Mouse (Mus musculus): ENCODE measurements around the gene Srsf1.

The Srsf1 gene

DNA sequence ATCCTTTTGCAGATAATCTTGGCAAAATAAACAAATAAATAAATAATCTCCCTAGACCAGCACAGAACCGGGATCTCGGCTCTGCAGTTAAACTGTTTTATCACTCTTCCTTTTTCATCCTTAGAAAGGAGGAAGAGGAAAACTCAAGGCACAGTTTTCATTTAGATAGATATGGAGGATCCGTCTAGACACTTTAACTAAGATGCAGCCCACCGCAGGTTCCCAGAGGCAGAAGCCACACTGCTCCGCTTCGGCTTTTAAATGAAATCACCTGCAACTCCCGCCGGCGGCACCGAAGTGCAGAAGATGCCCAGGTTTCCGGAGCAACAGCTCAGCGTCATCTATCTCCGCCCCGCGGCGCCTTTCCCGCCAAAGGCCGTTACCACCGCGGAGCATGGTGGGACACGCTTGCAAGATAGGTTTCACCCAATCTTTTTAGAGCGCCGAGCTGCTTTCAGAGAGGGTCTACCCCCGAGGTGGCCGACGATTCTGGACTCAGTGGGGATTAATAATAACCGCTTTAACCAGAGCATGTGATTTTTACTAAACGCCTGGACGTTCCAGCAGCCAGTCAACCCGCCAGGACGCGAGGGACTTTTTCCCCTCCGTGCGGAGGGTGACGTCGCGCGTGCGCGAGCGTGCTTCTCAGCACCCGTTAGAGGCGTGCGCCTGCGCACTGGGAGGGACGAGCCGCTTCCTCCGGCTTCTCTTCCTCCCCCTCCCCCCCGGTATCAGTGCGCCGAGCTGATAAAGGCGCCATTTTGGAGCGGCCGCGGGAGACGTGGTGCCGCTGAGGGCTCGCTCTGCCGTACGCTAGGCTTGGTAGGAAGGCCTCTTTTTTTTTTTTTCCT is at the start of gene Srsf1:
Gene Srsf1 (plus strand): TSS at position 430 of the 851 bp plus-strand sequence.
- peak; percentile 96 for DNase-seq (ENCODE audit: low spot score)

DNA sequence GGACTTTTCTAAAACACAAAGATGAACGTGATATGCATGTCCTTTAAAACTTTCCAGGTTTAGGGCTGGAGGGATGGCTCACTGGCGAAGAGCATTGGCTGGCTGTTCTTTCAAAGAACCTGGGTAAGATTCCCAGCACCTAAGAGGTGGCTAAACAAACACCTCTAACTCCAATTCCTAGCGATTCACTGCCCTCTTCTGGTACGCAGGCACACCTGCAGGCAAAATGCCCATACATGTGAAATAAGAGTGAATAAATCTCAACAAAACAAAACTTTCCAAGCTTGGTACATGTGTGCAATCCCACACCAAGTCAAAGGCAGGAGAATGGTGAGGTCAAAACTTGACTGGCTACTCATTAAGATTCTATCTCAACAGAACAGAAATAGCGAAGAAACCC is 47.4 kb upstream of the Srsf1 start:
- no peak for DNase-seq (ENCODE audit: low spot score)

DNA sequence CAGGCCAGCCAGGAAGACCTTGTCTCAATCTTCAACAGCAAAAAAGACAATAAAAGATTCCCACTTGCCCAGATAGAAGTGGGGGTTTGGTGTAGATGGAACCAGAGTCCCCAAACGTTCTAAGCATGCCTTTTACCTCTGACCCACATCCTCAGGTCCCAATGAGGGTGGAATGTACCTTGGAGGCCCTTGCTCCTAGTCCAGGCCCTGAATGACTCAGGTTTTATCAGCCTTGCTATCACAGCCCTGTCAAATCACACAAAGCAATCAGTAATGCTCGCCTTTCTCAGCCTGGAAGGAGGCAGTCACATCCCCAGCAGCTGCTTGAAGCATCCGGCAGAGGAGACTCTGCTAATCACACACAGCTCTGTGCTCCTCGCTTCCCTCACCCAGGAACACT is 44.4 kb upstream of the Srsf1 start:
- no peak for DNase-seq (ENCODE audit: low spot score)

DNA sequence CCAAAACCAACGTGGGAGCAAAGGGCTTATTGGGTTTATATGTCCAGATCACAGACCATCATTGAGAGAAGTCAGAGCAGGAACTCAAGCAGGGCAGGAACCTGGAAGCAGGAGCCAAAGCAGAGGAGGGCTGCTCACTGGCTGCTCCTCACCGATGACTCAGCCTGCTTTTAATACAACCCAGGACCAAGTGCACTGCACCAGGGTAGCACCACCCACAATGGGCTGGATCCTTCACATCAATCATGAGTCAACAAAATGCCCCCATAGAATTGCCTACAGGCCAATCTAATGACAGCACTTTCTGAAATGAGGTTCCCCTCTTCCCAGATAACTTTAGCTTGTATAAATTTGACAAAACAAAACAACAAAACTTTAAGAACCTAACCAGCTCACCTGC is 43.0 kb upstream of the Srsf1 start:
- no peak for DNase-seq (ENCODE audit: low spot score)

DNA sequence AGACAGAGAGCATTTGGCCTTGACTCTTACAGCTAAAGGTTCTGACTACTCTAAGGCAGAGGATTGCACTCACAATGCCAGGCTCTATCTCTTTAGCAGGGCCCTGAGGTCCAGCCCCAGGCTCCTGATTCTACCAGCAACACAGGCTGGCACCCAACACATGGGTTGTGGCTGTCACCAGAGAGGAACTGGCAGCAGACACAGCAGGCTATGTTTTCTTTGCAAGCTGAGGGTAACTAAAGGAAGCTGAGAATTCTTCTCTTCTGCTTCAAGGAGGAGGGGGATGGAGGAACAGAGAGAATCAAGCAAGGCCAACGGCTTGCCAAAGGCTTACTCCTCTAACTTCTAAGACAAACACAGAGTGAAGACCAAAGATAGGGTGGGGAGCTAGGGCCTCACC is 38.5 kb upstream of the Srsf1 start:
- no peak for DNase-seq (ENCODE audit: low spot score)

DNA sequence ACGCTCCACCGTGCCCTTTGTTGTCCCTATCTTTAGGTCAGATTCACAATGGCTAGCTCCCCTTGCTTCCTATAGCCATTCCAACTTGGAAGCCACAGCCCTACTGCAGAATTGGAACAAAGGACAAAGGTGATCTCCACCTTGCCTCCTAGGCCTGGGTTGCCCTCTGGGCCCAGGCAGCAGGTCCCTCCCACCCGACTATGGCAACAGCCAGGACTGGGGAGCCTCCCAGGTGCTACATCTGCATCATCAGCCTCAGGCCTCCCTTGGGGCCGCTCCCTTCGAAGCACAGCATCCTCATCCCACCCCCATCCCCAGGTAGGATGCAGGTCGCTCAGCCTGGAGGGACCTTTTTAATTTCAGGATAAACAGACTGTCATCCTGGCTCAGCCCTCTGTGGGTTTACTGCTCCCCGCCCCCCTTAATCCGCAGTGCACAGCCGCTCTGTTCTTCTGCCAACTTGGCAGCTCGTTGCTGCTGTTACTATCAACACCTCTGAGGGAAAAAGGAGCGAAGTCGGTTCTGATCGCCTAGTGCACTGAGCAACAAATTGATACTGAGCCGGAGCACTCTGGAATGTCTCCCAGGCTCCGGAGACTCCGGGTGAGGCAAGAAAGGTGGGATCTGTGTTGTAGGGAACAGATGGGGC is 37.5 kb upstream of the Srsf1 start:
- no peak for DNase-seq (ENCODE audit: low spot score)

DNA sequence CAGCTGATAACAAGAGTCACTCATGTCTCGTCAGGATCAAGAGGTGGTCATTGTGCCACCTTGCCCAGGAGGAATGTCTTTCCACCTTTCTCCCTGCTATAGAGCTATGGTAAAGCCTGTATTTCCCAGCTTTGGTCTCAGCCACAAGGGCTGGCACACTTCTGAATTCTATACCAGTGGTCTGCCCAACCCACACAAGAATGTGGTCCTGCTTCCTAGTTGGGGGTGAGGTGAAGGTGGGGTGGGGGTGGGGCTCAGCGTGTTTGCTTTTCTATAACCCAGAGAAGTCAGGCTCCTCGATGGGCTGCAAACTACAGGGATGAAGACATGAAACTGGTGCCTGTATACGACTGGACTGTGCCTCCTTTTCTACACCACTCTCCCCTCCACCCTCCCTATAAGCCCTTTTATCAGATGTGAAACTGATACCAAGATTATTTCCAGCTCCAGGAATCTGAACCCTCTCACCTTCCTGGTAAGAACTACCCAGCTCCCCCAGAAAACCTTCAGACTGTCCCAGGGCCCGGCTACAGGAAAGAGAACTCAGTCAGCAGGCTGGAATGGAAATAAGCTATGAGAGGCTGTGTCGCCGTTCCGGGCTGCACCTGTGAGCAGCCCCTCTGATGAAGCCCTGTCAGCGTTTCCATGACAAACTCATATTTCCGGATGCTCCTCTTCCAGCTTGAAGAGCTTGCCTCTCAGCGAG is 35.8 kb upstream of the Srsf1 start:
- no peak for DNase-seq (ENCODE audit: low spot score)

DNA sequence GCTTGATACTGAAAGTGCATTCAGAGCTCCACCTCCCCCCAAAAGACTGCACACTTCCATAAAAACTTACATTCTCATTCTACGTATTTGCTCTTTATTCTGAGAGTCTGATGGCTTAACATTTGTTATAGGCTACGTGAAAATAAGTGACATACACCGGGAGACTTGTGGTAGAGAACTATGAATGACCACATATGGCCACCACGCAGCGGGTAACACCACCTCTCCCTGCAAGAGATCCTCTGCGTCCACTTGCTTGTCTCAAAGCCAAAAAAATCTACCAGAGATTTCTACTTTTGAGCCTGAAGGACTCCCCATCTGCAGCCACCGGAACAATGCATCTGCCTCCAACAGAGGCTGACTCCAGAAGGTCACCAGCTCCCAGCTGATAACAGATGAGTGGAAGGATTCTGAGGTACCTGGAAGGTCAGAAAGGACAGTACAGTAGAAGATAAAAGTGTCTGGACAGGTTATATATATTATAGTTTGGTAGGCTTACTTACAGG is 35.2 kb upstream of the Srsf1 start:
- no peak for DNase-seq (ENCODE audit: low spot score)

DNA sequence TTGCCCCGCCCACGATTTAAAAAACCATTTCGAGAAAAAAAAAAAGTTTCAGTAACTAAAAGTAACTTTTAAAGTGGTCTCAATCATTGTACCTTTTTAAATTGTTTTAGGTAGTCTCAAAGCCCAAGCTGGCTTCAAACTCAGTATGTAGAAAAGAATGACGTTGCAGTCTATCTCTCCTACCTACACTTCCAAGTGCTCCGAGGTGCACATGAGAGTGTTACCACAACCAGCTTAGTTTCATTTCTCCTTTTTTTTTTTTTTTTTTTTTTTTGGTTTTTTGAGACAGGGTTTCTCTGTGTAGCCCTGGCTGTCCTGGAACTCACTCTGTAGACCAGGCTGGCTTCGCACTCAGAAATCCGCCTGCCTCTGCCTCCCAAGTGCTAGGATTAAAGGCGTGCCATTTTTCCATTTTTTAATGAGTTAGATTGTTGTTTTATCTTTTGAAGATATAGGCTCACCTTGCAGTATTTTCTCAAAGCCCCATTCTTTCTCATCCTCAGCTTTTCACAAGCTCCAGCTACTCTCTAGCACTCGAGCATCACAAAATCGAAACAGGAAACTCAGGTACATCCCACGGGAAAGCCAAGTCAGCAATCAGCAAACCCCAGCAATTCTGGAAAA is 34.4 kb upstream of the Srsf1 start:
- DNase-seq (ENCODE audit: low spot score) = no peak

DNA sequence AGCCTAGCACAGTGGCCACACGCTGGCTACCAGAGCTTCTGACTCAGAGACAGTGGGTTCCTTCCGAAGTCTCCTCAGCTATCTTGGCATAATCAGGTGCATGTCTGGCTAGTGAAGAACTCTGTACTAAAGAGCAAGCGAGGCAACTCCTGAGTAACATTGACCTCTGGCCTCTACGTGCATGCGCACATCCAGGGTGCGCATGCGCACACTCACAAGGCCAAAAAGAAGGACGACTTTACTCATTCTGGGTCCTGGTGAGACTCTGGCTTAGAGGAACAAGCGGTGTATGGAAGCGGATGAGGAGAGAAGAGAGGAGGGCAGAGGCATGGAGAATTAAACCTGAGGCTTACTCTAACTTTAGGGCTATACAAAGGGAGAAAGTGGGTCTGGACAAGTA is 33.5 kb upstream of the Srsf1 start:
- DNase-seq (ENCODE audit: low spot score) = no peak

DNA sequence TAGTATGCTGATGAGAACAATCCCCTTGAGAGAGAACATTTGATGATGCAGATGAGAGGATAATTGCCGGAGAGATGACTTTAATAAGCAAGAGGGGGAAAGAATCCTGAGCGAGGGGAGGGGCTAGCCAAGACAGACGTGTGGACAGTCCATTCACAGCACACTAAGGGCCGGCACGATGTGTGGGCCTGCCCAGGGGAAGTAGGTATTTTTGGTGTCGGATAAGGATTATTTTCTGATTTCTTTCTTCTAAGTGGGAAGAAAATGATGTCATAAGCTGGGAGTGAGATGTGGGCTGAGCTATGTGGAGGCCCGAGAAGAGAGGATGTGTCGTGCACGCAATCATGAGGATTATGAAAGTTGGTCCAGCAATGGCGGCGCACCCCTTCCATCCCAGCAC is 32.0 kb upstream of the Srsf1 start:
- DNase-seq (ENCODE audit: low spot score) = no peak

DNA sequence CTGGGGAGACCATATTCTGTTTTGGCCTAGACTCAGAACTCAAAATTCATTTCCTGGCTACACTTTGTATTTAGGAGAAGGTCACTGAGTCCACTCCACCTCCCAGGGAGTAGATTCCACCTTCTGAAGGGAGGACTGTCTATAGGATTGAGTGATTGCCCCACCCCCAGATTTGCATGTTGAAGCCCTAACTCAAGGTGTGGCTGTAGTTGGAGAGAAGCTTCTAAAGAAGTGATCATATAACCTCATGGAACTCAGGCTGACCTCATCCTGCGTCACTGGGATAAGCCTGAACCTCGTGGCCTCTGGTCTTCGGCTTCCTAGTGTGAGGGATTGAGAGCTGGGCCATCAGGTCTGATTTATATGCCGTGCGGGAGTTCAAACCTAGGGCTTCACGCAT is 31.4 kb upstream of the Srsf1 start:
- DNase-seq (ENCODE audit: low spot score) = no peak

DNA sequence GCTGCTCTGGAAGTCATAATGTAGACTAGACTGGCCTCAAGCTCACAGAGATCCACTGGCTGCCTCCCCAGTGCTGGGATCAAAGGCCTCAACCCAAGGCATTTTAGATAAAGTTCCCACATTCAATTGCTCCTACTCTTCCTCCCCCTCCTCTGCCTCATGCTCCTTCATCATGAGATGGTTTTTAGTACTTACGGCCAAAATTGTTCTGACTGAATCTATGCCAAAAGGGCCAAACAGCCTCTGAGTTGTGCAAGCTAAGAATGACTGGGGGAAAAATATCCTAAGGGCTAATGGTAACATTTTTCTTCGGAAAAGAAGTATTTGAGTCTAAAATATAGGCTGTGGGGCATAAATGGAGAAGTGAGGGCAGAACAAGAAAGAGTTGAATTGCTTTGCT is 23.2 kb upstream of the Srsf1 start:
- no peak for DNase-seq (ENCODE audit: low spot score)

DNA sequence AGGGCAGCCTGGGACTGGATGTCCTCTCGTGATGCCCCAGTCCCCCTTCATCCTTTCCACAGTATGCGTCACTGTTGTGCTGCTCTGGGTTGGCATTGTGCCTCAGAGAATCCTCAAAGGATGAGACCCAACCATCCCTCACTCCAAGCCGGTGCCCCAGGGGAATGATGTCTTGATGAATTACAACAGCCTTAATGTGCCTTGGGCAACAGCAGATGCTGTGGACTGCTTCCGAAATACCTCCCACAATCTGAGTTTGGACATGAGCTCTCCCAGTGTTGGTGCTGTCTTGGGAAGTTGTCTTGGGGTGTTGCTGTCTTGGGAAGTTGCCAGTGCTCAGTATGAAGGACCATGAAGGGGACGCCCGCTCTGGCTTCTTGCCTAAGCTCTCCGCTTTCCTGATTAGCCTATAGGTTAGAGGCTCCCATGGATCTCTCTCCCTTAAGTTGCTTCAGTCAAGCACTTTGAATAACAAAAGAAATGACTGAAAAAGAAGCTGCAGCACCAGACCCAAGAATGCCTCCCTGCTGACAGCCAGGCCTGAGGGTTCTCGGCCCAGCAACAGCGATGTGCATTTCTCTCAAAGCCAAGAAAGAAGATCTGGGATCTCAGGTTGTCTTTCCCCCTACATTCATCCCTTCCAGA is 19.7 kb upstream of the Srsf1 start:
- no peak for DNase-seq (ENCODE audit: low spot score)

DNA sequence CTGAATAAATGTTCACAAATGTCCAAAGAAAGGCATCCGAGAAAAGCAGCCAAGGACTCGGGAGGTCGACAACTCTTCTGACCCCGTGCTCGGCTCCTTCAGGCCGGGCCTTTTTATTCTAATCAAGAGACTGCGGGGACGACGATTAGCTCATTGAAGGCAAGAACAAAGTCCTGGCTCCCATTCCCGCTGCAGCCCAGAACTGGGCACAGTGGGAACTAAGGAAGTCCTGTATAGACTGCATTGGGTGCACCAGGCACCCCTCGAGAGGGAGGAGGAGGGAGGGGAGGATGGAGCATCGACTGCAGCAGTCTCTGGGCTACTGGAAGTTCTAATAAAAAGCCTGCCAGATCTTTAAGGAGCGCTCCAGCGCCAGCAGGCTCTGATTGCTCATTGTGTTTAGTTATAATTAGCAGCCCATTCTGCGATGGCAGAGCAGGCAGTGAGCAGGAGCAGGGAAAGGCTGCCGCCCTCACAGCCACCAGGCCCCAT is 18.9 kb upstream of the Srsf1 start:
- no peak for DNase-seq (ENCODE audit: low spot score)

DNA sequence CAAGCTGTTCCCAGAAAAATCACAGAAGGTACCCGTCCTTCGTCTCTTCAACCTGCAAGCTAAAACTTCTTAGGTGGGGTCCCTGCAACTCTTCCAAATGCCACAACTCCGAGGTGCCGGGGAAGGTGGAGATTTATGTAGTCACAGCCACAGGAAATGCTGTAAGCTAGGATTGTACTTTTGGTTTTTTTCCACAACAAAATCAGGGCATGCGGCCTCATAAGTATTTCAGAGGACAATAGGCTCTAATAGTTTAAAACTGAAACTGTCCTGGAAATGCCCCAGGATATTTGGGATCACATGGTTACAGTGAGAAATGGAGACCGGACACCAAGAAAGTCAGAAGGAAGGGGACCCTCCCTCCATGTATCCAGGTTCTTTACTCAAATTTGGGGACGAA is 17.0 kb upstream of the Srsf1 start:
- DNase-seq (ENCODE audit: low spot score) = no peak

DNA sequence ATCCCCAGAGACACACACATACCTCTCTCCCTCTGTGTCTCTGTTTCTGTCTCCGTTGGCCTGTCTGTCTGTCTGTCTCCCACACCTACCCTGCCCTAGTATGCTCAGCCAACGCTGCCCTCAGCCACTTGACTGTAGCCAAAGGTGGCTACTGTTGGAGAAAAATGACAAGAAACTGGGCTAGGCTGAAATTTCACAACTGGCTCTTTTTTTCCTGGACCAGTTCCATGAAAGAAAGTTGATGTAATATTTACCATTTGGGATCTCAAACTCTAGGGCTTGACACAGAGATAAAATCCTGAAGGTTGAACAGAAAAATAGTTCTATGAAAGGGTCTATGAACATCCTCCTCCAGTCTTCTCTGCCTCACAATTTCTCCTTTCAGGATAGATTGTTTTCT is 16.3 kb upstream of the Srsf1 start:
- DNase-seq (ENCODE audit: low spot score) = no peak

DNA sequence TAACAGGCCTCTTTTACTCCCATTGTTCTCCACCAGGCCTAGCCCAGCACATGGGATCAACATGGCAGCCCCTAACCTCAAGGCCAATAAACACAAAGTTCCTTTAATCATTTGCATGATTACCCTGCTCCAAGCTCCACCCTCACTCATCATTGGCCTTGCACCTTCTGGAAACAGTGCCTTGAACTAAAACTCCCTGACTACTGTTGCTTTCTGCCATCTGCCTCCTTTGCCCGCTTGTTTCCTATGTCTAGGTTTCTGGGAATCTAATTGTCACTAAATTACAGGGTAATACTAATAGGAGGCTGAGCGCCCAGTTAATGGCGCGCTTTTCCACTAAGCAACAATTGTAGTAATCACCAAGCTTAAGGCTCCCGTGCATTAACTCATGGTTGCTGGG is 15.4 kb upstream of the Srsf1 start:
- no peak for DNase-seq (ENCODE audit: low spot score)

DNA sequence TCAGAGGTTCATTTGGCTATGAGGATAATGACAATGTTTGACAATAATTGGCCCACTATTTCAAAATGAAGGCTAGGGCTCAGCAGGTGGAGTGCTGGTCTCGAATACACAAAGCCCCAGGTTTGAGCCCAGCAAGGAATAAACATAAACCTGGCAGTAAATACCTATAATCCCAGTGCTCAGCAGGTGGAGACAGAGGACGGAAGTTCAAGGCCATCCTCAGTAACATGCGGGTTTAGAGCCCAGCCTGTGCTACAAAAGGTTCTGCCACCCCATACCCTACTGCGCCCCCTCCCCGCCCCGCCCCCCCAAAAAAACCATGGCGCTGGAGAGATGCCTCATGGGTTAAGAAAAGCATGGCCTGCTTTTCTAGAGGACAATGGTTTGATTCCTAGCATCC is 11.2 kb upstream of the Srsf1 start:
- DNase-seq (ENCODE audit: low spot score) = no peak

DNA sequence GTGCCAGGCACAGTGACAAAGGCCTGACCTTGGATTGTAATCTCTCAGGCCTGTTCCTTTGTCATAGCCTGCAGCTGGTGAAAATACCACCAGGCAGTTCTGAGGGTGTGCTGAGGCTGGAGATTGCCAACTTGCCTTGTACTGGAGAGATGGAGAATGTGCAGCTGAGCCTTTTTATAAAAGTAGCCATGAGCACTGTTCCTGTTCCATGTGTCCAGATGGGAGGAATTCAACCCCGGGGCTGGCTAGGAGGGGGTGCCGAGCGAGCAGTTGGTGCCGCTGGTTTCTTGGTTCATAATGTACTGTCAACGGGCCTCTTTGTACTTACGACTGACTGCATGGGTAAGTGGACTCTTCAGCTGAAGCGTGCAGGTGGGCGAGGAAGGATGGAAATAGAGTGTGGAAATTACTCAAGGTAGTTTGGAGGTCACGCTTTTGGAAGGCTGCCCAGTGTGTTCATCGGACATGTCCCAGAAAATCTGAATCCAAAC is 10.4 kb upstream of the Srsf1 start:
- no peak for DNase-seq (ENCODE audit: low spot score)

DNA sequence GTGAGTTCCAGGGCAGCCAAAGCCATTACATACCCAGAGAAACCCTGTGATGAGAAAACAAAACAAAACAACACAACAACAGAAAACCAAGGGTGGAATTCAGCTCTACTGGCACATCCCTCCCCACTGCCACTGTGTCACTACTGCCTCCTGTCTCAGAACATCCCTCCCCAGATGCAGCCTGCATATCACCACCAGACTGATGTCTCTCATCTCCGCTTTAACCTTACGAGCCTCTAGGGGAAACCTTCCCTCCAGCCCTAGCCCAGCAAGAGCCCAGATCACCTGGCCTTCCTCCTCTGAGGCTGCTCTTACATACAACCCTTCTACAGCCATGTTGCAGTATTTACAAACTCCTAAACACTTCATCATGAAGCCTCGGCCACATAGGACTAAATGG is 9.8 kb upstream of the Srsf1 start:
- DNase-seq (ENCODE audit: low spot score) = no peak

DNA sequence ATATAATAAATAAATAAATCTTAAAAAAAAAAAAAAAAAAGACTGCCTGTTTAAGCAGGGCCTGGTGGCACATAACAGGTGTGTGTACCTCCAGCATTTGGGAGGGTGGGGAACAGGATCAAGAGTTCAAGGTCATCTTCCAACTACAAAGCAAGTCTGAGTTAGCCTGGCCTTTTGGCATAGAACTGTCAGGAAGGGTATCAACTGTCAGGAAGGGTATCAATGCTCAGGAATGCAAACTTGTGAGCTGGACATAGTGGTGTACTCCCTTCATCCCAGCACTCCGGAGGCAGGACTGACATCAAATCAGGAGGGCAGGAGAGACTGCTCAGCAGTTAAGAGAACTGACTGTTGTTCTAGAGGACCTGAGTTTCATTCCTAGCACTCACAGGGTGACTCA is 8.1 kb upstream of the Srsf1 start:
- no peak for DNase-seq (ENCODE audit: low spot score)
